Mouse (Mus musculus): ENCODE data around the gene Bicd2. TPM values are rescaled to one million over a fixed set of nuclear protein-coding genes. Genes with fewer than 3 reads are reported as not detected.
"Not testable (repeated sequence)": the region's sequence is repeated elsewhere in the genome, so short reads cannot be mapped to it uniquely, and the experiment has no call there.

Bicd2 gene
- total RNA-seq, 2 experiments from 2014 or later, result 45.7 to 51.4 TPM

- DNase-seq (ENCODE audit: low spot score in 2 of 2), result no peak
These were observed 16.1 kb downstream of the Bicd2 start for GRCm38 (mm10) chr13:49357367-49358026.

GRCm38 (mm10) chr13:49358184-49358583 lies 16.8 kb downstream of the Bicd2 start:
- DNase-seq (ENCODE audit: low spot score in 2 of 2), result no peak

GRCm38 (mm10) chr13:49360906-49361406 lies 19.6 kb downstream of the Bicd2 start:
- no peak for DNase-seq (ENCODE audit: low spot score in 2 of 2)

GRCm38 (mm10) chr13:49362364-49362763 lies 21.0 kb downstream of the Bicd2 start:
- DNase-seq (ENCODE audit: low spot score in 2 of 2), result no peak

- peak in 1 of 2 experiments; percentile 47 for DNase-seq (ENCODE audit: low spot score in 2 of 2)
These were observed 21.4 kb downstream of the Bicd2 start for GRCm38 (mm10) chr13:49362804-49363203.

GRCm38 (mm10) chr13:49364716-49365115 lies 23.3 kb downstream of the Bicd2 start:
- DNase-seq (ENCODE audit: low spot score in 2 of 2), result peak in 1 of 2 experiments; percentile 53

GRCm38 (mm10) chr13:49367657-49368440 lies 26.5 kb downstream of the Bicd2 start:
- DNase-seq (ENCODE audit: low spot score in 2 of 2), result no peak

- no peak for DNase-seq (ENCODE audit: low spot score in 2 of 2)
These were observed 28.0 kb downstream of the Bicd2 start for GRCm38 (mm10) chr13:49369404-49369803.

- not testable (repeated sequence) for DNase-seq (ENCODE audit: low spot score in 2 of 2)
These were observed 28.8 kb downstream of the Bicd2 start for GRCm38 (mm10) chr13:49370216-49370615.

- DNase-seq (ENCODE audit: low spot score in 2 of 2), result not testable (repeated sequence)
These were observed 29.5 kb downstream of the Bicd2 start for GRCm38 (mm10) chr13:49370916-49371315.

GRCm38 (mm10) chr13:49371428-49371899 lies 30.1 kb downstream of the Bicd2 start:
- DNase-seq (ENCODE audit: low spot score in 2 of 2), result peak; percentile 53 to 57

GRCm38 (mm10) chr13:49372370-49373060 lies 31.1 kb downstream of the Bicd2 start:
- DNase-seq (ENCODE audit: low spot score in 2 of 2), result no peak

GRCm38 (mm10) chr13:49374304-49374703 lies 32.9 kb downstream of the Bicd2 start:
- no peak for DNase-seq (ENCODE audit: low spot score in 2 of 2)

- DNase-seq (ENCODE audit: low spot score in 2 of 2), result no peak
These were observed 33.3 kb downstream of the Bicd2 start for GRCm38 (mm10) chr13:49374730-49375129.

- no peak for DNase-seq (ENCODE audit: low spot score in 2 of 2)
These were observed 36.2 kb downstream of the Bicd2 start for GRCm38 (mm10) chr13:49377608-49378007.

- DNase-seq (ENCODE audit: low spot score in 2 of 2), result no peak
These were observed 37.9 kb downstream of the Bicd2 start for GRCm38 (mm10) chr13:49379301-49379700.

- peak; percentile 91 to 94 for DNase-seq (ENCODE audit: low spot score in 2 of 2)
These were observed 39.8 kb downstream of the Bicd2 start for GRCm38 (mm10) chr13:49381230-49381629.

GRCm38 (mm10) chr13:49382997-49383396 lies 41.6 kb downstream of the Bicd2 start:
- no peak for DNase-seq (ENCODE audit: low spot score in 2 of 2)

- DNase-seq (ENCODE audit: low spot score in 2 of 2), result no peak
These were observed 43.5 kb downstream of the Bicd2 start for GRCm38 (mm10) chr13:49384751-49385463.

GRCm38 (mm10) chr13:49391374-49391773 lies 50.0 kb downstream of the Bicd2 start:
- no peak for DNase-seq (ENCODE audit: low spot score in 2 of 2)

- no peak for DNase-seq (ENCODE audit: low spot score in 2 of 2)
These were observed 52.2 kb downstream of the Bicd2 start for GRCm38 (mm10) chr13:49393579-49393978.

Data from adrenal gland, adult 18-20 months (tissue).